9 mouse cellular contexts compared by ENCODE assay signal in the genomic region with DNA sequence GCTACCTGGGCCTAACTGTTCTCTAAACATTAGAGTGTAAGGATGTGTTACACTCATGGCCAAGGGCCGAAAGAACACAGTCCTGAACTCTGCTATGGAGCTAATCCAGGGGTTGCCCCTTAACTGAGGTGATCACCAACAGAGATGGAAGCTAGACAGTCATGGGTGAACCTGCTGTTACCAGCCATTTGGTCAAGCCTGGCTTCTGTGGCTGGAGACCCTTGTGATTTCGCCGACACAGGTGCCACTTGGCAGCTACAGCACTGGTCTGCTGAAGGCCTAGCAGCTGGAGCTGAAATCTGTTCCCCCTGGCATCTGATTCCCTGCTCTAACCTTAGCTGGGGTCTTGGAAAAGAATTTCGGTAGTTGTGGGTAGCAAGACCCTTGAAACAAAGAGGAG. TPM values are rescaled to one million over a fixed set of nuclear protein-coding genes. Genes with fewer than 3 reads are reported as not detected.
DNase-seq lines count a peak whose midpoint lies in the region; ATAC-seq and TF ChIP-seq lines count a peak whose summit lies in the region.
"Had no signal": no experiment of that assay in that cellular context is flagged by ENCODE, and none has a peak within 500 bp of the region (broad histone marks: within the 10 kb centered on the region; RNA-seq: fewer than 3 reads in every experiment).

No protein-coding gene starts in this region.

- no peak for ATAC-seq in heart, embryonic 16.5 days (replicated peaks; ENCODE audit: extremely low read depth, insufficient read depth, low FRiP score)
- no peak for ATAC-seq in liver, embryonic 13.5 days (ENCODE audit: low read depth)
- ATAC-seq in activated CD4-positive, CD25-positive, alpha-beta regulatory T cell, adult 4 months = no peak

- WGBS in heart, embryonic 16.5 days = 69% methylated on average over 4 of the region's 4 CpGs
- 74% methylated on average over 4 of the region's 4 CpGs for WGBS in liver, embryonic 13.5 days (ENCODE audit: insufficient replicate concordance)

- DNase-seq in heart, adult 11 months = peak; percentile 91
- no peak for DNase-seq in heart, postnatal 4 days
- no peak for DNase-seq in liver, embryonic 13.5 days
- no peak for DNase-seq in urinary bladder, postnatal 14 days (ENCODE audit: low spot score)
- DNase-seq in left cerebral cortex, adult 11 months (ENCODE audit: low spot score) = no peak

- peak overlapping the region; percentile 96 for H3K4me2 ChIP-seq in heart, embryonic 16.5 days (ENCODE audit: low read depth, low read length)
- no peak overlapping the region for H3K4me2 ChIP-seq in liver, embryonic 13.5 days

- H3K4me3 ChIP-seq in E14TG2a.4 (replicated peaks; ENCODE audit: low read length) = peak overlapping the region; percentile 54
- H3K4me3 ChIP-seq in heart, embryonic 16.5 days (ENCODE audit: low read length) = peak overlapping the region; percentile 94
- no peak overlapping the region for H3K4me3 ChIP-seq in liver, embryonic 13.5 days (replicated peaks)

- H3K4me1 ChIP-seq in E14TG2a.4 (replicated peaks; ENCODE audit: low read depth, low read length) = peaks cover 88% of the 10 kb centered on the region
- H3K4me1 ChIP-seq in heart, embryonic 16.5 days (ENCODE audit: control insufficient read depth, insufficient read depth, low read length) = peaks cover 77% of the 10 kb centered on the region
- H3K4me1 ChIP-seq in liver, embryonic 13.5 days (replicated peaks) = peaks cover 46% of the 10 kb centered on the region

- peak overlapping the region; percentile 100 for H3K9ac ChIP-seq in heart, embryonic 16.5 days (ENCODE audit: low read length)
- H3K9ac ChIP-seq in liver, embryonic 13.5 days = no peak overlapping the region

- H3K27ac ChIP-seq in heart, embryonic 16.5 days (ENCODE audit: low read length) = peak overlapping the region; percentile 96
- peak overlapping the region; percentile 34; the same call in 1 of the 2 replicates for H3K27ac ChIP-seq in liver, embryonic 13.5 days

- no peak for TF ChIP-seq CTCF in E14TG2a.4 (conservative IDR thresholded peaks at IDR 0.05; ENCODE audit: low read length)

- H3K27me3 ChIP-seq in E14TG2a.4 (ENCODE audit: insufficient read depth, low read length) = no peaks in the 10 kb centered on the region
- H3K27me3 ChIP-seq in heart, embryonic 16.5 days (ENCODE audit: control insufficient read depth, insufficient read depth, low read length) = no peaks in the 10 kb centered on the region
- H3K27me3 ChIP-seq in liver, embryonic 13.5 days = peaks cover 38% of the 10 kb centered on the region

- no peaks in the 10 kb centered on the region for H3K9me3 ChIP-seq in E14TG2a.4 (ENCODE audit: low read length)
- H3K9me3 ChIP-seq in heart, embryonic 16.5 days (replicated peaks; ENCODE audit: control insufficient read depth, low read length) = no peaks in the 10 kb centered on the region
- no peaks in the 10 kb centered on the region for H3K9me3 ChIP-seq in liver, embryonic 13.5 days (replicated peaks)
- H3K9me3 ChIP-seq: megakaryocyte, embryonic 14.5 days had no signal

- H3K36me3 ChIP-seq in E14TG2a.4 (ENCODE audit: insufficient read depth, low read length) = peaks cover 74% of the 10 kb centered on the region
- H3K36me3 ChIP-seq in heart, embryonic 16.5 days (ENCODE audit: control insufficient read depth, insufficient read depth) = peaks cover 55% of the 10 kb centered on the region
- H3K36me3 ChIP-seq in liver, embryonic 13.5 days = peaks cover 41% of the 10 kb centered on the region

RNA-seq across cellular contexts. Expression of a gene that starts 6.3 kb away (rescaled TPM):
- total RNA-seq in heart, postnatal 4 days (2021) = 10 to 100 TPM; 90.0 to 91.6 TPM
- polyA plus RNA-seq in heart, embryonic 16.5 days (2015; fragmentation: Nextera tagmentation; extraction: Ambion mirVana) = 38.6 and 43.4 TPM in 2 replicates
- polyA plus RNA-seq in liver, embryonic 13.5 days (2015; fragmentation: Nextera tagmentation; extraction: Ambion mirVana) = 4.2 and 4.5 TPM in 2 replicates
- polyA plus RNA-seq in activated CD4-positive, CD25-positive, alpha-beta regulatory T cell, adult 4 months (2017; shearing (Covaris generic)) = not detected
